Mouse (Mus musculus): ENCODE results near the gene Tmem106c. TPM values are rescaled to one million over a fixed set of nuclear protein-coding genes. Genes with fewer than 3 reads are reported as not detected.
A peak's percentile ranks its signal among the peaks of the same experiment; 100 is the strongest.

Tmem106c gene
- polyA plus RNA-seq, 1 experiment from 2014 or later = 43.2 TPM

DNA sequence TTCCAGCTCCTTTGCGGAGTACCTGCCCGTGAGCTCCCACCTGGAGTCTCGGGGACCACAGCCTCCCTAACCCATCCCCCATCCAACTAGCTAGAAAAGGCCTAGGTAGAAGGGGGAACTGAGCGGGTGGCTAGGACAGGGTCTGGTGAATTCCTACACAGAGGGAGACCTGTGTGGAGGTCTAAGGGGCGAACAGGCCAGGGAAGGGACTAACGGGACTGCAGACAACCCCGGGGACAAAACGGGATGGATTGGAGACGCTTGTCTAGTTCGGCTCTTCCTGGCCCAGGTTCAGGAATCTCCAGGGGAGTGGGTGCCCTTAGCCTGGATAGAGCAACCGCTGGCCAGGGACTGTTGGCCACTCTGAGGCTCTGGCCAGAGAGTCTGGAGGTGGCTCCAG is 41.2 kb downstream of the Tmem106c start:
- no peak for DNase-seq (ENCODE audit: extremely low spot score, low spot score)
- peak overlapping the region; percentile 71 for H3K4me3 ChIP-seq
- peaks cover 83% of the 10 kb centered on the region for H3K27me3 ChIP-seq (ENCODE audit: poor library complexity, severe bottlenecking)
- peaks cover 4% of the 10 kb centered on the region; the same call in 1 of the 2 replicates for H3K36me3 ChIP-seq (replicated peaks)
- no peaks in the 10 kb centered on the region for H3K9me3 ChIP-seq
- H3K4me1 ChIP-seq = peaks cover 57% of the 10 kb centered on the region
- WGBS = 5% methylated on average over 11 of the region's 11 CpGs
- H3K27ac ChIP-seq = peak overlapping the region; percentile 93

DNA sequence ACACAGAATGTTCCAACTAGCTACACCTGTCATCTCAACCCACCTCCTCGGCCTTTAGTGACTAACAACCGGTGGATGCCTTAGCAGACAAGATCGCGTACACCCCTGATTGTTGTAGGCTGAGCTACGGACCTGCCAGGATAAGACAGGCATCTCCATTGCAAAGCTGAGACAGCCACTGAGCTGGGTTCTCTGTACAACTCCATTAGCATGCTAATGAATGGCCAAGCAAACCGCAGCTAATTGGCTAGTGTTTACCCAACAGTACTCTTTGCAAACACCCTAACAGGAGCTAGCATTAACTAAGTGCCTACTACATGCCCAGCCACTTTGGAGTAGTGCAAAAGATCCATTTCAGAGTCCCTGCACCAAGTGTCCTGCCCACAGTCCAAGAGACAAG is 48.8 kb downstream of the Tmem106c start:
- DNase-seq (ENCODE audit: extremely low spot score, low spot score) = no peak
- no peaks in the 10 kb centered on the region for H3K9me3 ChIP-seq
- H3K36me3 ChIP-seq (replicated peaks) = no peaks in the 10 kb centered on the region
- no peak overlapping the region for H3K4me3 ChIP-seq
- WGBS = 61% methylated on average over 6 of the region's 6 CpGs
- no peak overlapping the region for H3K27ac ChIP-seq
- peaks cover 38% of the 10 kb centered on the region for H3K27me3 ChIP-seq (ENCODE audit: poor library complexity, severe bottlenecking)
- H3K4me1 ChIP-seq = peaks cover 5% of the 10 kb centered on the region; the same call in 1 of the 2 replicates

DNA sequence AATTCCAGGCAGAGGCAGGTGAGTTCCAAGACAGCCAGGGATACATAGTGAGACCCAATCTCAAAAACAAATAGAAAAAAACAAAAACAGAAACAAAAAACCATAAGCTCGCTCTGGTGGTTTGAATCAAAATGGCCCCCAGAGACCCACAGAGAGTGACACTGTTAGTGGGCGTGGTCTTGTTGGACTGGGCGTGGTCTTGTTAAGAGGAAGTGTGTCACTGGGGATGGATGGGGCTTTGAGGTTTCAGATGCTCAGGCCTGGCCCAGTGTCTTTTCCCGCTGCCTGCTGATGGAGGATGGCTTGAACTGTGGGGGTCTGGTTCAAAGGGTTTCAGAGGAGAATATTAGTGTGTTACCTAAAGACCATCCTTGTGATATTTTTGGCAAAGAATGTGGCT is 53.9 kb downstream of the Tmem106c start:
- DNase-seq (ENCODE audit: extremely low spot score, low spot score) = no peak
- 89% methylated on average over 4 of the region's 4 CpGs for WGBS
- H3K9me3 ChIP-seq = no peaks in the 10 kb centered on the region
- no peak overlapping the region for H3K4me3 ChIP-seq
- no peaks in the 10 kb centered on the region for H3K27me3 ChIP-seq (ENCODE audit: poor library complexity, severe bottlenecking)
- no peaks in the 10 kb centered on the region for H3K36me3 ChIP-seq (replicated peaks)
- H3K4me1 ChIP-seq = peaks cover 13% of the 10 kb centered on the region
- no peak overlapping the region for H3K27ac ChIP-seq

DNA sequence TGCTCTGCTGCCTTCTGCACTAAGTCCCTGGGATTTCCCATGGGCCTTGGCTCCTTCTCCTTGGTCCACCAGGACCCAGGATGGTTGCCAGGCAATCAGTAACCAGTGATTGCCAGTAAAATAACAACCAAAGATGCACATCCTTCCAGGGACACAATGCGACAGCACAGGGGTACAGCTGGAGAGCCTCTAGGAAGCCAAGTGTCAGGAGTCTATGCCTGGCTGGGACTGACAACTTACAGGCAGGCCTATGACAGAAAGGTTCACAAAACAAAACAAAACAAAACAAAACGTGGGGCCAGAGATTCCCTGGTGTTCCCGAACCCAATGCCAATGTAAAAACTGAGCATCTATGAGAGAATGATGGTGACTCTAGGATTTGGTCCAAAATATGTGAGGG is 55.0 kb downstream of the Tmem106c start:
- Histone ChIP-seq H3K27me3 (ENCODE audit: poor library complexity, severe bottlenecking) (no peaks in the 10 kb centered on the region), H3K9me3 (no peaks in the 10 kb centered on the region), H3K27ac (peak overlapping the region; percentile 57; the same call in 1 of the 2 replicates), H3K4me1 (peaks cover 19% of the 10 kb centered on the region), H3K36me3 (replicated peaks) (no peaks in the 10 kb centered on the region), H3K4me3 (no peak overlapping the region)
- WGBS = 77% methylated on average over 3 of the region's 3 CpGs
- DNase-seq (ENCODE audit: extremely low spot score, low spot score) = no peak

Other genes with a start within 250 kb of the Tmem106c start
- 0.11 and 0.12 TPM in 2 replicates for gene Endou, start 232.9 kb upstream of the Tmem106c start, polyA plus RNA-seq (2016; fragmentation: Nextera tagmentation; extraction: Ambion mirVana)
- 5.4 and 6.3 TPM in 2 replicates for gene Rapgef3, start 196.2 kb upstream of the Tmem106c start, polyA plus RNA-seq (2016; fragmentation: Nextera tagmentation; extraction: Ambion mirVana)
- 28.7 and 32.2 TPM in 2 replicates for gene Slc48a1, start 185.7 kb upstream of the Tmem106c start, polyA plus RNA-seq (2016; fragmentation: Nextera tagmentation; extraction: Ambion mirVana)
- 21.6 and 25.3 TPM in 2 replicates for gene Hdac7, start 119.7 kb upstream of the Tmem106c start, polyA plus RNA-seq (2016; fragmentation: Nextera tagmentation; extraction: Ambion mirVana)
- 0.49 and 0.67 TPM in 2 replicates for gene Vdr, start 53.6 kb upstream of the Tmem106c start, polyA plus RNA-seq (2016; fragmentation: Nextera tagmentation; extraction: Ambion mirVana)
- 183 and 190 TPM in 2 replicates for gene Col2a1, start 40.5 kb downstream of the Tmem106c start, polyA plus RNA-seq (2016; fragmentation: Nextera tagmentation; extraction: Ambion mirVana)
- gene Pfkm, start 128.4 kb downstream of the Tmem106c start, polyA plus RNA-seq (2016; fragmentation: Nextera tagmentation; extraction: Ambion mirVana) = 37.8 and 38.2 TPM in 2 replicates
- 48.9 and 49.4 TPM in 2 replicates for gene Senp1, start 129.5 kb downstream of the Tmem106c start, polyA plus RNA-seq (2016; fragmentation: Nextera tagmentation; extraction: Ambion mirVana)
- 40.7 and 40.8 TPM in 2 replicates for gene Asb8, start 201.4 kb downstream of the Tmem106c start, polyA plus RNA-seq (2016; fragmentation: Nextera tagmentation; extraction: Ambion mirVana)
- 4.4 and 4.6 TPM in 2 replicates for gene Ccdc184, start 203.0 kb downstream of the Tmem106c start, polyA plus RNA-seq (2016; fragmentation: Nextera tagmentation; extraction: Ambion mirVana)
- gene Olfr288, start 231.3 kb downstream of the Tmem106c start, polyA plus RNA-seq (2016; fragmentation: Nextera tagmentation; extraction: Ambion mirVana) = not detected in 2 replicates